Mouse (Mus musculus): ENCODE data around the gene Itga6. TPM values are rescaled to one million over a fixed set of nuclear protein-coding genes. Genes with fewer than 3 reads are reported as not detected.
"Not testable (repeated sequence)": the region's sequence is repeated elsewhere in the genome, so short reads cannot be mapped to it uniquely, and the experiment has no call there.

The Itga6 gene
- polyA plus RNA-seq, 1 experiment from 2014 or later, result 48.5 TPM

GRCm38 (mm10) chr2:71906356-71906755 is 160.9 kb downstream of the Itga6 start:
- not testable (repeated sequence) for H3K4me1 ChIP-seq (replicated peaks); H3K27me3 ChIP-seq; H3K27ac ChIP-seq; H3K9ac ChIP-seq; H3K4me3 ChIP-seq; ATAC-seq (replicated peaks; ENCODE audit: insufficient number of reproducible peaks, insufficient read depth, low FRiP score, low read depth); H3K9me3 ChIP-seq (replicated peaks); H3K4me2 ChIP-seq; H3K36me3 ChIP-seq
- WGBS, result 91% methylated on average over 8 of the region's 8 CpGs

Other genes with a start within 250 kb of the Itga6 start
- gene Dlx1, start 217.5 kb upstream of the Itga6 start, polyA plus RNA-seq (2015; fragmentation: Nextera tagmentation; extraction: Ambion mirVana), result 0.13 and 0.58 TPM in 2 replicates
- 0.11 and 0.16 TPM in 2 replicates for gene Dlx2, start 198.9 kb upstream of the Itga6 start, polyA plus RNA-seq (2015; fragmentation: Nextera tagmentation; extraction: Ambion mirVana)
- 86.5 and 97.9 TPM in 2 replicates for gene Pdk1, start 127.6 kb downstream of the Itga6 start, polyA plus RNA-seq (2015; fragmentation: Nextera tagmentation; extraction: Ambion mirVana)
- gene Rapgef4, start 235.6 kb downstream of the Itga6 start, polyA plus RNA-seq (2015; fragmentation: Nextera tagmentation; extraction: Ambion mirVana), result 3.7 and 4.9 TPM in 2 replicates

Measured in heart, embryonic 15.5 days (tissue).